Mouse (Mus musculus): Measurements from ENCODE around the gene Gm49325. TPM values are rescaled to one million over a fixed set of nuclear protein-coding genes. Genes with fewer than 3 reads are reported as not detected.

The Gm49325 gene
- total RNA-seq (2021), result 10 to 100 TPM; 15.5 to 15.7 TPM
- long read RNA-seq, experiment 1, partial matches to known transcripts, result 0 of 37 reads
- long read RNA-seq, experiment 1, other reads (novel, unspliced or antisense), result 37 of 37 reads
- long read RNA-seq, experiment 2, partial matches to known transcripts, result 0 of 30 reads
- long read RNA-seq, experiment 2, other reads (novel, unspliced or antisense), result 30 of 30 reads

DNA sequence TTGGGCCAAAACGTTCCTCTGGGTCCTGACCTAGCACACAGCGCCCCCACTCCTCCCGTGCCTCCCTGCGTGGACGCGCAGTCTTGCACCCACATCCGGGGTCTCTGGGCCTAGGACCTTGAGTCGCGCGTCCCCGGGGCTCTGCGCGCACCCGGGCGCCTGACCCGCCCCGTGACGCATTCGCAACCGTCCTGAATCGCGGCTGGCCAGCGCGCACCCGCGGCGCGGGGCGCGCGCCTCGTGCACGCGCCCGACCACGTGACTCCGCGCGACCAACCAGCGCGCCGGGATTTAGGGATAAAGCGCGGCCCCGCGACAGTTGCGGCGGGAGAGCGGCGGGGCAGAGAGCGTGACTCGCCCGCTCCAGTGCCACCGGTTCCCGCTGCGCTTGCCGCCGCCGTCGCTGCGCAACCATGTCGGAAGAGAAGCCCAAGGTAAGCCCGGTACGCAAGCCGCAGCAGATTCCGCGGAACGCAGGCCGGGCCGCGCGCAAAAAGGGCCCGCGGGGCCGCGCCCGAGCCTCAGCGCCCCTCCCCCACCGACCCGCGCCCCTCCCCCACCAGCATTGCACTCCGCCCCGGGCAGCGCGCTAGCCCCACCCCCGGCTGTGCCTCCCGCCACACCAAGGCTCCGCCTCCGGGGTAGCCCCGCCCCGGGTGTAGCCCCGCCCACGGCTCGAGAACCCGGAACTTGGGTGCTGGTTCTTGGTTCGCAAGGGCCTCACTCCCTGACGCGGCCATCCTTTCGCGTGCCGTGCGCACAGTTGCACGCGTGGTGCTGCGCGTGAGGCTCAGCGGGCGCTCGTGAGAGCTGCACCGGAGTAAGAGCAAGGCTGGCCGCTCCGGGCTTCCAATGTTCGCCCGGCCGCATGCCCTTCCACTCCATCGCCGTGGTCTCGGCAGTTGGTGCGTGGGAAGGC lies at the start of gene Gm49325, which contains the start of gene Sumo3:
Gene Gm49325, plus strand, starts transcription at position 290 of the 919 bp plus-strand sequence.
Gene Sumo3, plus strand, starts transcription at position 190 of the 919 bp plus-strand sequence.
- DNase-seq, result peak; percentile 98 to 100

- DNase-seq, result no peak
These were observed 49.4 kb upstream of the Gm49325 start for GRCm38 (mm10) chr10:77556631-77557030.

DNA sequence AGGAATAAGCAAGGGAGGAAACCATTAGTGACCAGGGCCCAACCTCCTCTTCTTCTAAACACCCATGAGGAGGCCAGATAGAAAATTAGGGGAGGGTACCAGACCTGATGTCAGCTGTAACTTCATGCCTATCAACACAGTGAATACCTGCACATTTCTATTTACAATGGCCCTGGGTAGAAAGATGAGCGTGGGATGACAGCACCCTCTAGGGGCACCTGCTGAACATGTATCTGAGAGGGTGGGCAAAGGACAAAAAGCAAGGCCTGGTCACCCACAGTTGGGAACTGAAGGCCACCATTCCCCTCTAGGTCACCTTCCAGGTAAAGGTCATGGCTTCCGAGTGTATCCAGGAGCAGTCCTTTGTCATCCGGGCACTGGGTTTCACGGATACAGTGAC lies 48.4 kb upstream of the Gm49325 start:
- no peak for DNase-seq

- no peak for DNase-seq
These were observed 45.9 kb upstream of the Gm49325 start for GRCm38 (mm10) chr10:77560090-77560489.

- DNase-seq, result no peak
These were observed 45.2 kb upstream of the Gm49325 start for GRCm38 (mm10) chr10:77560830-77561229.

DNA sequence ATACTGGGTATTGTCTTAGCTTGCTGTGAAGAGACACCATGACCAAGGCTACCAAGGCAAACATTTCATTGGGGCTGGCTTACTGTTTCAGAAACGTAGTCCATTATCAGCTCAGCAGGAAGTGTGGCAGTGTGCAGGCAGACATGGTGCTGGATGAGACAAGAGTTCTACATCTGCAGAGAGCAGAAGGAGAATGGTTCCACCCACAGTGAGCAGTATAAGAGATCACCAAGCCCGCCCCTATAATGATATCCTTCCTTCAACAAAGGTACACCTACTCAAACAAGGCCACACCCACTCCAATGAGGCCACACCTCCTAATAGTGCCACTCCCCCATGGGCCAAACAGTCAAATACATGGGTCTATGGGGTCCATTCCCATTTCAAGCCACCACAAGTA lies 44.5 kb upstream of the Gm49325 start:
- no peak for DNase-seq

DNA sequence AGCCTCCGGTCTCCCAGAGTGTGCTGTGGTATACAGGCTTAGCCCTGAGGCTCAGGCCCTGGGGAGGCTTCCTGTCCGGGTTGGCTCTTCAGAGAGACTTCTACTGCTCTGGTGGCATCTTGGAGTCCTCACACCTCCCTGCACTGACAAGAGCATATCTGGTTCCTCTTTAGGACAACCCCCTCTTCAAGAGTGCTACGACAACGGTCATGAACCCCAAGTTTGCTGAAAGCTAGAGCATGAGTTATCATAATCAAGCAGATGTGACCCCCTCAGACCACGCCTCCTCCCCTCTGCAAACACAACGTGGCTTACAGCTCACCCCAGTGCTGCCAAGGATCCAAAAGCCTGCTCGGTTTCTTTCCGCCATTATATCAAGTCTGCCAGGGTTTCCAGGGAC lies 41.0 kb upstream of the Gm49325 start:
- DNase-seq, result no peak

- DNase-seq, result peak; percentile 86 to 94
These were observed 39.3 kb upstream of the Gm49325 start for GRCm38 (mm10) chr10:77566651-77567050.

DNA sequence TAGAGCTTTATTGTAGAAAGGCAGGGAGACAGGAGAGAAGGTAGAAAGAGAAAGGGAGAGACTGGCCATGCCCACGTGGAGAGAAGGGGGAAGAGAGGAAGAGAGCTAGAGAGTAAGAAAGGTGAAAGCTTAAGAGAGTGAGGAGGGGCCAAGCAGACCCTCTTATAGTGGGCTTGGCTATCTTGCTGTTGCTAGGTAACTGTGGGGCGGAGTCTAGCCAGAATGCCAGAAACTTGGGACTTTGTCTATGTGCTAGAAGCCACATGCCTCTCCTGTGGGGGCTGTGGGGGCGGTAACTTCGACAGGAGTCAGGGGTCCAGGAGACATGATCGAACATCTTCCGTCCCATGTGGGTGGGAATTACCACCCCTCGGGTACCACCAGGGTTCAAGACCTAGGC lies 36.5 kb upstream of the Gm49325 start:
- DNase-seq, result no peak

DNA sequence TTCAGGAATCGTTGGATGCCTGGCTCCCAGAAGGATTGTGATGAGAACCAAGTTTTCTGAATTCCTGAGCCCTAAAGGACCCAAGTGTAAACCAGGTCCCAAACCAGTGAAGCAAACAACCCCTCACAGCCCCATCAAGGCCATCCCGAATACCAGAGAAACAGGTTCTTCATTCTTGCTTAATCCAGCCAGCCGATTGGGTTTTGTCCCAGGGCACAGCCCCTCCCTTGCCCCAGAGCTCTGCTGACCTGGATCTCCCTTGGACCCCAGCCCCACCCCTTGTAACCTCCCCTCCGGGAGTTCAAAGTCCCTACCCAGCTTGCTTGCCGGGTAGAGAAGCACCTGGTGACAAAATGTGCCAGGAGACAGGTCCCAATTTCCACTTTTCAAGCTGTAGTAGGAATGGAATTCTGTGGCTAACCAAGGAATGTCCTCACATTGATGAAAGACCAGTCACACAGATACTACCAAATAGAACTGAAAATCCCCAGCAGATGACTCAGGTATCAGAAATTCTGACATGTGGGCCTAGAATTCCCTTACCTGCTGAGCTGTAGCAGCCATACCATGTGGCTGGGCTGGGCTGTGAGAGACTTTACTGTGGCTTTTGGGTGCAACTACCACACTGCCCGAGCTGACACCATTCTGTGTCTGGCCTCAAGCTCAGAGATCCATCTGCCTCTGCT lies 35.9 kb upstream of the Gm49325 start:
- DNase-seq, result no peak

DNA sequence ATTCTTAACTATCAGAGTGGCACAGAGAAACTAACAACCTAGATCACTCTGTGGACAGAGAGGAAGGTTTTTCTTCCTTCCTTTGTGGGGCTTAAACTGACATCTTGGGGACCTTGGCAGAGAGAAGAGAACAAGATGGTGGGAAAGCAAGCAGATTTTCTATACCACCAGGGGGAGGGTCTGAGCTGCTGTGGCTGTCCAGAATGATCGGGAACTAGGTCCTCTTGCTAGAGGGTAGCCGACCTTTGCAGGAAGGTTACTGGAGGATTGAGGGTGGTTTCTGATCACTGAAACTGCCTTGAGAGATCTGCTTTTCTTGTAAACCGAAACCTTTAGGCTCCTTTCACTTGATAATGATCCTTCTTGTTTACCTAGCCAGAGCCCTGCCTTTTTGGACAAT lies 33.8 kb upstream of the Gm49325 start:
- no peak for DNase-seq

DNA sequence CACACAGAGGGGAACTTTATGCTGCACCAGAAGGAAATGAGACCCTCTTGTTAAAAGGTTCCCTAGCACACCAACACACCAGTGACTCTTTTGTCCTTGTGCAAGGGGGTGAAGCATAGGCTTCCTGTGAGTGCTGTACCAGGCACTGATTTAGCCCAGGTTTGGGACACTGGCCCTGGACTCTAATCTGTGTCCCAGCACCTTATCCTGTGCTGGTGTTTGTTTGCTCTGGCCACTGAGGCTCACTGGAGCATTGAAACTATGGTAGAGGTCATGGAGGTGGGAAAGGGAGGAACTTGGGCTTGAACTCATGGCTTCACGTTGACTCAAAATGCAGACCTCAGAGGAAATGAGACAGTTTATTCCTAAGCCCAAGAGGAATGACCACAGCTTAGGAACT lies 32.8 kb upstream of the Gm49325 start:
- DNase-seq, result no peak

- DNase-seq, result peak; percentile 31 to 44
These were observed 25.7 kb upstream of the Gm49325 start for GRCm38 (mm10) chr10:77580027-77580920.

GRCm38 (mm10) chr10:77581023-77581407 lies 25.0 kb upstream of the Gm49325 start:
- no peak for DNase-seq

GRCm38 (mm10) chr10:77581408-77582284 lies 24.4 kb upstream of the Gm49325 start, which contains the start of gene Pttg1ip:
Pttg1ip (plus strand) TSS chr10:77581720.
- DNase-seq, result peak; percentile 94 to 98

DNA sequence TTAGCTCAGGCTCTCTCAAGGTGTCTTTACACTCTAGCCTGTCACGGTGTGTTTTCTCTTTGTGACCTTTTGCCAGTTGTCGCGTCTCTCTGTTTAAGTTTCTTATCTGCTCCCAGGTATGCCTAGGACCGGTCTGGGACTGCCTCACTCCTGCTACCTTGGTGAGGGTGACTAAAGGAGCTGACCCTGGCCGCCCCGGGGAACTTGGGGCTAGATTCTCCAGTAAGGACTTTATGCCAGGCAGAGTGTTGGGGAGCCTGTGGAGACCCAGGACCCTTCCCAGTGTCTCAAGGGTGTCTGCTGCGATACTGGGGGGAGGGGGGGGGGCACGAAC lies 23.7 kb upstream of the Gm49325 start:
- DNase-seq, result no peak

DNA sequence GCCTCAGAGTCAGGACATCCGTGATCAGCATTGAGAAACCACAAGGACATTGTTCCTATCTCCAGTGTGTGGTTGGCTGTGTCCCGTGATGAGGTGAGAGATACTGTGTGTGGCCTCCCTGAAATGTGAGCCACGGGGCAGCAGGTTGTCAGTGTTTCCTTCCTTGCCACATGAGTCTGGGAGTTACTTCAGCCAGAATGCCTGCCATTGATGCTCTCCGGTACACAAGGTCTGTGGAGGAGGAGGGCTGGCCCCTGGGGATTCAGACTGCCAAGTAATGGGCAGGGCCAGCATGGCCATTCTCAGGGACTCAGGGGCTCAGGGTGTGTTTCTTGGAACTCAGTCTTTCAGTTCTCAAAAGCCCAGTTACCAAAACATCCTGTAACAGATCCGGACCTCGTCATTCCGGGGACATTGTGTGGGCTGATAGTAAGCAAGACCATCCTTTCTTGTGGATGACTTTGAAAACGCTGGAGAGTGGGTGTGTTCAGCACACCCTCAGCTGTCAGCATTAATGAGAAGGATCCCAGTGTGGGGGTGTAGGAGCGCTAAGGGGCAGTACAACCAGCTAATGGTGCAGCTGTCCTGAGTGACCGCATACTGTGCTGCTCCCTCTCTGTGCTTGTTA lies 22.1 kb upstream of the Gm49325 start:
- peak; percentile 49 to 79 for DNase-seq

DNA sequence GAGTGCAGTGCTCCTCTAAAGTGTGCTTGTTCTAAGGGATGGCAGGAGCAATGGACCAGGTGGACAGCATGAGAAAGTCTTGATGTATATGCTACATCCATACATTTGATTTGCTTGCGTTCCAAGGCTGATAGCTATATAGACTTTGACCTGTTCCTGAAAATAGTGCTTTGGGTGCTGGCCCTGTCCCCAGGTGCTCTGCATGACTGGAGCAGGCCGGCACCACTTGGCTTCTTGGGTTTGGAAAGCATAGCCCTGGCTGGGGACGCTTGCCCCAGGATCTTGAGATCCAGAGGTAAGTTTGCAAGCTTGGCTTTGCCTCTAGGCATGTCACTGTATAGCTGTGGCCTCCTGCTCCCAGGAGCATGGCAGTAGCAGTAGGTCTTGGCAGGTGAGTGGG lies 19.4 kb upstream of the Gm49325 start:
- DNase-seq, result no peak

GRCm38 (mm10) chr10:77587091-77587775 lies 18.8 kb upstream of the Gm49325 start:
- no peak for DNase-seq

DNA sequence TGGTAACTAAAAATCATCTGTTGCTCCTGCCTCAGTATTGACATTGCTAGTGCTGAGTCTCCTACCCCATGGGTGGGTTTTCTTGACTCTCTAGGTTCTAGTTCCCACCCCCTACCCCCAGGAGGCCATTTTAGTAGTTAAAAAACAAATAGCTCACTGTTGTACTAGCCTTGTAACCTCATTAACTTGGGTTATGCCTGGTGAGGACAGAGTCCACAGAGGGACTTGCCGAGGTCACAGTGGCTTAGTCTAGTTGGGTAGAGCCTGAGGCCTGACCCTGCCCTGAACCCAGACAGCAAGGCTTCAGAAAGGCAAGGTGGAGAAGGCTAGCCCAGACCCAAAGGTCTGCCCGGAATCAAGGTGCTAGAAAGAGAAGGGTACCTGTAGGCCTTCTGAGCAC lies 18.0 kb upstream of the Gm49325 start:
- no peak for DNase-seq

All from heart, adult 18-20 months (tissue).